Comparison of ENCODE assay signal across 8 mouse cellular contexts in the genomic region with DNA sequence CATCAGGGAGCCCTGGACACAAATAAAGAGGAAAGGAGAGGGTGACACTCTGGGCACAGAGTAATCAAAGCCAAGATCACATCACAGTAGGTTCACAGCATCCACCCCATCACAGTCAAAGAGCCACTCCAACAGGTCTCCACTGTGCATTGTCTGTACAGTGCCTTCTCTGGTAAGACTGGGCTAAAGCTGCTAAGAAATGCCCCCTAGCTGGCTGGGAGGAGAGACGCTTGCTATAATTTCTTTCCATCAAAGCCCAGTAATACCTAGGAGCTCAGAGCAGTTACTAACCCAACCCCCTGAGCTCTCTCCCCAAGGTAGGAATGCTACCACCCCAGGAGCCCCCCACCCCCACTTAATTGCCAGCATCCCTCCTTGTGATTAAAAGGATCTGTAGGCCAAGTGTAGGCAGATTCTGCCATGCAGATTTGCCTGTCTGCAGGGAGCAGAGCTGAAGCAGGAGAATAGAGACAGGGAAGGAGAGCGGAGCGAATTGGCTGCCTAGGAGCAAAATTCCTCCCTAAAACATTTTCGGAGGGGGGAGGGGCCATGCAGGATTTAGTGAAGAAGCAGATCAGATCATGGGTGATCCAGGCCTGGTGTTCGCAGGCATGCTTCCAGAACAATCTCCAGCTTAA. TPM values are rescaled to one million over a fixed set of nuclear protein-coding genes. Genes with fewer than 3 reads are reported as not detected.
DNase-seq lines count a peak whose midpoint lies in the region; ATAC-seq and TF ChIP-seq lines count a peak whose summit lies in the region.

No protein-coding gene starts in this region.

- WGBS in embryonic facial prominence, embryonic 10.5 days, result 9% methylated on average over 5 of the region's 5 CpGs
- WGBS in hindbrain, embryonic 10.5 days, result 13% methylated on average over 5 of the region's 5 CpGs
- 56% methylated on average over 5 of the region's 5 CpGs for WGBS in liver, postnatal 0 days (ENCODE audit: insufficient replicate concordance)

- H3K4me1 ChIP-seq in embryonic facial prominence, embryonic 10.5 days, result peaks cover 53% of the 10 kb centered on the region
- peaks cover 64% of the 10 kb centered on the region for H3K4me1 ChIP-seq in hindbrain, embryonic 10.5 days (replicated peaks)
- peaks cover 8% of the 10 kb centered on the region; the same call in 1 of the 2 replicates for H3K4me1 ChIP-seq in liver, postnatal 0 days (ENCODE audit: insufficient read depth)

- peak; percentile 19 to 34 for DNase-seq in layer of hippocampus, adult 18-20 months (ENCODE audit: low spot score in 2 of 2)
- no peak for DNase-seq in layer of hippocampus, adult 9-10 months (ENCODE audit: low spot score)
- peak; percentile 35 for DNase-seq in embryonic facial prominence, embryonic 10.5 days (ENCODE audit: low spot score)
- DNase-seq in hindbrain, embryonic 10.5 days (ENCODE audit: low spot score), result peak; percentile 52
- DNase-seq in neural tube, embryonic 10.5 days (ENCODE audit: extremely low spot score, low spot score), result peak; percentile 31
- DNase-seq in liver, postnatal 0 days, result no peak
- no peak for DNase-seq in layer of hippocampus, adult 11-12 months (ENCODE audit: low spot score)

- peaks cover 68% of the 10 kb centered on the region for H3K27me3 ChIP-seq in embryonic facial prominence, embryonic 10.5 days (replicated peaks; ENCODE audit: low read depth, poor library complexity, severe bottlenecking)
- H3K27me3 ChIP-seq in hindbrain, embryonic 10.5 days (ENCODE audit: insufficient read depth, poor library complexity, severe bottlenecking), result peaks cover 59% of the 10 kb centered on the region
- H3K27me3 ChIP-seq in liver, postnatal 0 days (ENCODE audit: insufficient read depth, low read length), result peaks cover 49% of the 10 kb centered on the region

- TF ChIP-seq CTCF in liver, postnatal 0 days (IDR thresholded peaks at IDR 0.05; ENCODE audit: low read depth), result no peak

- no peak overlapping the region for H3K4me2 ChIP-seq in liver, postnatal 0 days (ENCODE audit: low read depth, low read length)

- TF ChIP-seq EP300 in liver, postnatal 0 days (IDR thresholded peaks at IDR 0.05; ENCODE audit: low read depth), result no peak

- no peak for ATAC-seq in liver, postnatal 0 days
- ATAC-seq in megakaryocyte-erythroid progenitor cell, adult 5-6 weeks (replicated peaks; ENCODE audit: low FRiP score, low TSS enrichment, poor library complexity, severe bottlenecking), result no peak

- no peak overlapping the region for H3K9ac ChIP-seq in liver, postnatal 0 days (replicated peaks)

- H3K4me3 ChIP-seq in embryonic facial prominence, embryonic 10.5 days, result peak overlapping the region; percentile 30; the same call in 1 of the 2 replicates
- H3K4me3 ChIP-seq in hindbrain, embryonic 10.5 days, result peak overlapping the region; percentile 86
- H3K4me3 ChIP-seq in liver, postnatal 0 days (ENCODE audit: low read depth, low read length), result no peak overlapping the region

- no peak overlapping the region for H3K27ac ChIP-seq in embryonic facial prominence, embryonic 10.5 days (replicated peaks)
- H3K27ac ChIP-seq in hindbrain, embryonic 10.5 days, result peak overlapping the region; percentile 73
- no peak overlapping the region for H3K27ac ChIP-seq in liver, postnatal 0 days (ENCODE audit: low read depth)

- no peaks in the 10 kb centered on the region for H3K36me3 ChIP-seq in embryonic facial prominence, embryonic 10.5 days (replicated peaks)
- no peaks in the 10 kb centered on the region for H3K36me3 ChIP-seq in hindbrain, embryonic 10.5 days
- H3K36me3 ChIP-seq in liver, postnatal 0 days (replicated peaks; ENCODE audit: insufficient read depth, low read length), result no peaks in the 10 kb centered on the region

- no peaks in the 10 kb centered on the region for H3K9me3 ChIP-seq in embryonic facial prominence, embryonic 10.5 days
- H3K9me3 ChIP-seq in hindbrain, embryonic 10.5 days, result no peaks in the 10 kb centered on the region
- no peaks in the 10 kb centered on the region for H3K9me3 ChIP-seq in liver, postnatal 0 days (ENCODE audit: low read length)

RNA-seq across cellular contexts. Expression of a gene that starts 3.6 kb away (rescaled TPM):
- 100 to 1,000 TPM; 105 to 108 TPM for total RNA-seq in layer of hippocampus, adult 18-20 months (2021)
- polyA plus RNA-seq in embryonic facial prominence, embryonic 10.5 days (2016; fragmentation: Nextera tagmentation; extraction: Ambion mirVana), result 1.7 and 1.9 TPM in 2 replicates
- 2.5 and 3.8 TPM in 2 replicates for polyA plus RNA-seq in hindbrain, embryonic 10.5 days (2016; fragmentation: Nextera tagmentation; extraction: Ambion mirVana)
- polyA plus RNA-seq in liver, postnatal 0 days (2015; fragmentation: Nextera tagmentation; extraction: Ambion mirVana), result 0.36 and 0.37 TPM in 2 replicates
- 0.20 TPM in 1 of 2 replicates, not detected in the other for total RNA-seq in megakaryocyte-erythroid progenitor cell, adult 5-6 weeks (2014; fragmentation: Nextera tagmentation)
- 0.05 and 0.08 TPM in 2 replicates for total RNA-seq in megakaryocyte-erythroid progenitor cell, adult 5-6 weeks (2017)

Comparison
In these comparisons a context has a peak if more than half of its experiments do, and no peak if none do; other contexts are left out.
1. DNase-seq: peak in layer of hippocampus, adult 18-20 months (2 of 2), embryonic facial prominence, embryonic 10.5 days (single experiment), hindbrain, embryonic 10.5 days (single experiment) and neural tube, embryonic 10.5 days (single experiment); none in layer of hippocampus, adult 9-10 months (single experiment), liver, postnatal 0 days (single experiment) and layer of hippocampus, adult 11-12 months (single experiment).